Mouse (Mus musculus): ENCODE measurements at regions not wholly inside any gene's neighbourhood (a gene's known extent, or its start where the extent isn't known, plus 50 kb on each side); places are given as distances from the start of the nearest gene placed in this dataset.

- no peak overlapping the region for H3K27ac ChIP-seq (ENCODE audit: low read length)
- no peaks in the 10 kb centered on the region for H3K4me1 ChIP-seq (ENCODE audit: control insufficient read depth, insufficient read depth, low read length)
- no peaks in the 10 kb centered on the region for H3K27me3 ChIP-seq (ENCODE audit: control insufficient read depth, insufficient read depth, low read length)
- WGBS: 85% methylated on average over 7 of the region's 7 CpGs
- no peak overlapping the region for H3K4me3 ChIP-seq (ENCODE audit: low read depth, low read length)
- H3K4me2 ChIP-seq (replicated peaks; ENCODE audit: low read depth, low read length): no peak overlapping the region
- no peaks in the 10 kb centered on the region for H3K9me3 ChIP-seq (ENCODE audit: control insufficient read depth, low read depth, low read length)
- no peaks in the 10 kb centered on the region for H3K36me3 ChIP-seq (ENCODE audit: control insufficient read depth, insufficient read depth, low read length)
- H3K9ac ChIP-seq (replicated peaks; ENCODE audit: low read depth, low read length): no peak overlapping the region
- ATAC-seq (ENCODE audit: insufficient number of reproducible peaks, insufficient read depth, low FRiP score, low read depth): no peak
Observed at GRCm38 (mm10) chr5:133267887-133268286, 724.7 kb upstream of the Auts2 start.

GRCm38 (mm10) chr5:133267356-133267755, 724.2 kb upstream of the Auts2 start:
- no peak for ATAC-seq (ENCODE audit: insufficient number of reproducible peaks, insufficient read depth, low FRiP score, low read depth)
- H3K27ac ChIP-seq (ENCODE audit: low read length): no peak overlapping the region
- H3K36me3 ChIP-seq (ENCODE audit: control insufficient read depth, insufficient read depth, low read length): no peaks in the 10 kb centered on the region
- H3K4me3 ChIP-seq (ENCODE audit: low read depth, low read length): no peak overlapping the region
- no peak overlapping the region for H3K4me2 ChIP-seq (replicated peaks; ENCODE audit: low read depth, low read length)
- no peak overlapping the region for H3K9ac ChIP-seq (replicated peaks; ENCODE audit: low read depth, low read length)
- H3K4me1 ChIP-seq (ENCODE audit: control insufficient read depth, insufficient read depth, low read length): no peaks in the 10 kb centered on the region
- 81% methylated on average over 2 of the region's 2 CpGs for WGBS
- H3K9me3 ChIP-seq (ENCODE audit: control insufficient read depth, low read depth, low read length): no peaks in the 10 kb centered on the region
- no peaks in the 10 kb centered on the region for H3K27me3 ChIP-seq (ENCODE audit: control insufficient read depth, insufficient read depth, low read length)

GRCm38 (mm10) chr5:133264976-133265375, 721.8 kb upstream of the Auts2 start:
- H3K9ac ChIP-seq (replicated peaks; ENCODE audit: low read depth, low read length): no peak overlapping the region
- WGBS: 69% methylated on average over 7 of the region's 7 CpGs
- no peak for ATAC-seq (ENCODE audit: insufficient number of reproducible peaks, insufficient read depth, low FRiP score, low read depth)
- H3K4me2 ChIP-seq (replicated peaks; ENCODE audit: low read depth, low read length): no peak overlapping the region
- H3K27ac ChIP-seq (ENCODE audit: low read length): no peak overlapping the region
- no peak overlapping the region for H3K4me3 ChIP-seq (ENCODE audit: low read depth, low read length)
- no peaks in the 10 kb centered on the region for H3K9me3 ChIP-seq (ENCODE audit: control insufficient read depth, low read depth, low read length)
- H3K4me1 ChIP-seq (ENCODE audit: control insufficient read depth, insufficient read depth, low read length): no peaks in the 10 kb centered on the region
- H3K27me3 ChIP-seq (ENCODE audit: control insufficient read depth, insufficient read depth, low read length): no peaks in the 10 kb centered on the region
- H3K36me3 ChIP-seq (ENCODE audit: control insufficient read depth, insufficient read depth, low read length): no peaks in the 10 kb centered on the region

- no peak overlapping the region for H3K4me2 ChIP-seq (replicated peaks; ENCODE audit: low read depth, low read length)
- no peak overlapping the region for H3K9ac ChIP-seq (replicated peaks; ENCODE audit: low read depth, low read length)
- H3K27ac ChIP-seq (ENCODE audit: low read length): no peak overlapping the region
- H3K36me3 ChIP-seq (ENCODE audit: control insufficient read depth, insufficient read depth, low read length): no peaks in the 10 kb centered on the region
- ATAC-seq (ENCODE audit: insufficient number of reproducible peaks, insufficient read depth, low FRiP score, low read depth): no peak
- no peaks in the 10 kb centered on the region for H3K27me3 ChIP-seq (ENCODE audit: control insufficient read depth, insufficient read depth, low read length)
- WGBS: 74% methylated on average over 3 of the region's 3 CpGs
- no peaks in the 10 kb centered on the region for H3K4me1 ChIP-seq (ENCODE audit: control insufficient read depth, insufficient read depth, low read length)
- no peaks in the 10 kb centered on the region for H3K9me3 ChIP-seq (ENCODE audit: control insufficient read depth, low read depth, low read length)
- no peak overlapping the region for H3K4me3 ChIP-seq (ENCODE audit: low read depth, low read length)
Observed at GRCm38 (mm10) chr5:133218801-133219200, 675.7 kb upstream of the Auts2 start.

GRCm38 (mm10) chr5:133198546-133198945, 655.4 kb upstream of the Auts2 start:
- 69% methylated on average over 1 of the region's 1 CpGs for WGBS
- H3K9ac ChIP-seq (replicated peaks; ENCODE audit: low read depth, low read length): no peak overlapping the region
- no peak overlapping the region for H3K4me2 ChIP-seq (replicated peaks; ENCODE audit: low read depth, low read length)
- no peaks in the 10 kb centered on the region for H3K27me3 ChIP-seq (ENCODE audit: control insufficient read depth, insufficient read depth, low read length)
- no peaks in the 10 kb centered on the region for H3K9me3 ChIP-seq (ENCODE audit: control insufficient read depth, low read depth, low read length)
- H3K4me1 ChIP-seq (ENCODE audit: control insufficient read depth, insufficient read depth, low read length): no peaks in the 10 kb centered on the region
- H3K4me3 ChIP-seq (ENCODE audit: low read depth, low read length): no peak overlapping the region
- no peaks in the 10 kb centered on the region for H3K36me3 ChIP-seq (ENCODE audit: control insufficient read depth, insufficient read depth, low read length)
- no peak overlapping the region for H3K27ac ChIP-seq (ENCODE audit: low read length)
- ATAC-seq (ENCODE audit: insufficient number of reproducible peaks, insufficient read depth, low FRiP score, low read depth): no peak

GRCm38 (mm10) chr5:133189798-133190571, 646.8 kb upstream of the Auts2 start:
- Histone ChIP-seq H3K4me3 (ENCODE audit: low read depth, low read length) (no peak overlapping the region), H3K4me2 (replicated peaks; ENCODE audit: low read depth, low read length) (no peak overlapping the region), H3K36me3 (ENCODE audit: control insufficient read depth, insufficient read depth, low read length) (no peaks in the 10 kb centered on the region), H3K27ac (ENCODE audit: low read length) (no peak overlapping the region), H3K9ac (replicated peaks; ENCODE audit: low read depth, low read length) (no peak overlapping the region), H3K27me3 (ENCODE audit: control insufficient read depth, insufficient read depth, low read length) (0 out of 2 replicates have a peak, but pooled peaks cover 2% of the 10 kb centered on the region), H3K9me3 (ENCODE audit: control insufficient read depth, low read depth, low read length) (no peaks in the 10 kb centered on the region), H3K4me1 (ENCODE audit: control insufficient read depth, insufficient read depth, low read length) (no peaks in the 10 kb centered on the region)
- no peak for ATAC-seq (ENCODE audit: insufficient number of reproducible peaks, insufficient read depth, low FRiP score, low read depth)
- 71% methylated on average over 8 of the region's 8 CpGs for WGBS

GRCm38 (mm10) chr5:133175636-133176035, 632.5 kb upstream of the Auts2 start:
- no peak for ATAC-seq (ENCODE audit: insufficient number of reproducible peaks, insufficient read depth, low FRiP score, low read depth)
- no peaks in the 10 kb centered on the region for H3K9me3 ChIP-seq (ENCODE audit: control insufficient read depth, low read depth, low read length)
- H3K4me1 ChIP-seq (ENCODE audit: control insufficient read depth, insufficient read depth, low read length): peaks cover 12% of the 10 kb centered on the region
- 92% methylated on average over 6 of the region's 6 CpGs for WGBS
- no peak overlapping the region for H3K9ac ChIP-seq (replicated peaks; ENCODE audit: low read depth, low read length)
- no peaks in the 10 kb centered on the region for H3K27me3 ChIP-seq (ENCODE audit: control insufficient read depth, insufficient read depth, low read length)
- H3K27ac ChIP-seq (ENCODE audit: low read length): no peak overlapping the region
- no peaks in the 10 kb centered on the region for H3K36me3 ChIP-seq (ENCODE audit: control insufficient read depth, insufficient read depth, low read length)
- no peak overlapping the region for H3K4me2 ChIP-seq (replicated peaks; ENCODE audit: low read depth, low read length)
- H3K4me3 ChIP-seq (ENCODE audit: low read depth, low read length): no peak overlapping the region

- H3K9me3 ChIP-seq (ENCODE audit: control insufficient read depth, low read depth, low read length): no peaks in the 10 kb centered on the region
- H3K36me3 ChIP-seq (ENCODE audit: control insufficient read depth, insufficient read depth, low read length): no peaks in the 10 kb centered on the region
- no peaks in the 10 kb centered on the region for H3K27me3 ChIP-seq (ENCODE audit: control insufficient read depth, insufficient read depth, low read length)
- H3K27ac ChIP-seq (ENCODE audit: low read length): no peak overlapping the region
- 15% methylated on average over 6 of the region's 6 CpGs for WGBS
- H3K4me3 ChIP-seq (ENCODE audit: low read depth, low read length): no peak overlapping the region
- H3K9ac ChIP-seq (replicated peaks; ENCODE audit: low read depth, low read length): no peak overlapping the region
- peaks cover 12% of the 10 kb centered on the region for H3K4me1 ChIP-seq (ENCODE audit: control insufficient read depth, insufficient read depth, low read length)
- H3K4me2 ChIP-seq (replicated peaks; ENCODE audit: low read depth, low read length): no peak overlapping the region
- peak; percentile 87 for ATAC-seq (ENCODE audit: insufficient number of reproducible peaks, insufficient read depth, low FRiP score, low read depth)
Observed at GRCm38 (mm10) chr5:133173155-133173723, 630.1 kb upstream of the Auts2 start.
